Mouse (Mus musculus) frontal cortex, postnatal 36 days (tissue): ENCODE results near the gene Mapk14.

ENCODE experiments used
- DNase-seq, 2 experiments: peaks; one replicate each; pipeline ENCODE4 v3.0.0; 2022; ENCODE audit warnings: low spot score in 2 of 2

The Mapk14 gene

DNA sequence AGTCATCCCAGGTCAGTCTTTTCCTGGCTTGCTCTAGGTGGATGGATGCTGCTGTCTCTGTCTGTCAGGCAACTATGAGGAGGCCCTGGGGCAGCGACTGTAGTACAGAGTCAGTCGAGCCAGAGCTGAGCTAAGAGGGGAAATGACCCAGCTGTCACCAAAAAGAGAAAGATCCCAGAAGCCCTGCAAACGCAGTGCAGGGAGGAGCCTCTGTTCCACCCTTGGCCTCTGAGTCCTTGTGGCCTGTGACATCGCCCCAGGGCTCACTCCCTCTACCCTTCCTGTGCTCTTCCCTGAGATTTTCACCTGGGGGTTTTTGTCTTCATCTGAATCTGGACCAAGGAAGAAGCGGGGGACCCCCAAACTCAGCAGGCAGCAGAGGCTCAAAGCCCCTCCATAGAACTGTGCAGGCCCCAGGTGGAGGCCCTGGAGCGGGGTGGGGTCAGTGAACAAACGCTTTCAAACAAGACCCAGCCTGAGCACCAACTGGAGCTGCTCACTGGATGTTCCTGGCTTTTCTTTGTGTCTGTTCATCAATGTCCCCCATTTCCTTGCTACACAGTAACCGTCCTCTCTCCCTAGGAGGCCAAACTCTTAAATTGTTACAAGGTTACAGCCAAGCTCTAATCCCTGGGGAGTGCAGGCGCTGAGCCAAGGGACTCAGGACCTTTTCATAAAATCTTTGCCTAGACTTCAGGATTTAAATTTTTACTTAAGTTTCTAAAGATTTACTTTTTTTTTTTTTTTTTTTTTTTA lies 90.3 kb downstream of the Mapk14 start:
- no peak for DNase-seq

DNA sequence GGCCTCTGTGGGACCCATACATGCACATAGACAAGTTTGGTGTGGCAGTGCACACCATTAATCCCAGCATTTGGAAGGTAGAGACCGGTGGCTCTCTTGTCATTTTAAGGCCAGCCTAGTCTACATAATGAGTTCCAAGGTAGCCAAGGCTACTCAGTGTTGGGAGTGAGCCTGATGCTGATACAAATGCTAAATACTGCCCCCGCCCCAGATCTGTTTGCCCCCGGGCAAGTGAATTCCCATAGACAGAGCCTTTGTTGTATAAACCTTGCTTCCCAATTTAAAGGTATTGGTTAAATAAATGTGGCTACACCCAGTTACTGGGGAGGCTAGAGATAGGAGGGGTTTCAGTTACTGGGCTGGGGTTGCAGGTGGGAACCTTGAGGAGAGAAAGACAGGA lies 93.9 kb downstream of the Mapk14 start:
- DNase-seq, result no peak

DNA sequence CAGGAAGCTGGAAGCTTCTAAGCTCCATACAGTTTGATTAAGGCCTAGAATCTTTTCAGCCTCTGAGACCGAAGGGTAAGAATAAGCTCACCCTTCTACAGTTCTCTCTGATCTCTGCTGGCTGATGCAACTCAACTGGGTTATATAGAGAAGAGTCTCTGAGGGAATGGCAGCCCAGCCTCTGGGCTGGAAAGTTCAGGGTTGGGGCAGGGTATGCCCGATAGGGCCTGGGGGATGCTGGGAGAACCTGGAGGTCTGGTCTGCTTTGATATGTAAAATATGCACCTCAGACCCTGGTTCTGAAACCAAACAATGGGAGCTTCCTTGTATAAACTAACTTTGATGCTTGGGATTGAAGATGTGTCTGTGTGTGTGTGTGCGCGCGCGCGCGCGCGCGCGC lies 96.4 kb downstream of the Mapk14 start:
- no peak for DNase-seq

DNA sequence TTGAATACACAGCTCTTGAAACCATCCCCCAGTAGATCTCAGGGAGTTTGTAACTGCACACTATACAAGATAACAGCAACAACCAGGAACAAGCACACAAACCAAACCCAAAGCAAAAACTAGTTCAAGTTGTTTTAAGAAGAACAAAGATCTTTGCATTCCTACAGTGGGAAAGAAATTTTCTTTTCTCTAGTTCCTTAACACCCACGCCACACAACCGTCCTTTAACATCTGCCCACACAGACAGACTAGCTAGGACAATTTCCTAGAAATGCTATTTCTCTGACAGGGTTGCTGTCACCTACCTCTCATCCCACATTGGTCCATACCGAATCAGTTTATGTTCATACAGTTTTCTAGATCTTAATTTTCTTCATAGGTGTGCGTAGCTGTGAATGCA lies 105.9 kb downstream of the Mapk14 start:
- DNase-seq, result peak; percentile 8 to 20
